Comparison of ENCODE assay signal across 10 mouse cellular contexts in the genomic region with DNA sequence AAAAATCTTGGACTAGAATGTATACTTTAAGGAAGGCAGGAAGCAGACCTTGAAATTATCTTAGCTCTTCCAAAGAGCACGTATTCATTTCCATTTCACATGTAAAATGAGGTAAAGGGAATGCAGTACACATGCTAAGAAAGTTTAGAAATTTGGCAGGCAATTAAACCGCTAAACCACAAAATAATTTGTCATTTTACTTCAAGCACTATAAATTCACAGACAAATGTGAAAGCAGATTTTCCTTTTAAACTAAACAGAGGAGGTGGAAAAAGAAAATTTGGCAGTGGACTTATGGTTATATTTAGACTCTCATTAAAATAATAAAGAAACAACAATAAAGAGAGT.
"Had no signal": no experiment of that assay in that cellular context is flagged by ENCODE, and none has a peak within 500 bp of the region (broad histone marks: within the 10 kb centered on the region; RNA-seq: fewer than 3 reads in every experiment).

No protein-coding gene starts in this region.

- H3K4me1 ChIP-seq: kidney, embryonic 15.5 days; limb, embryonic 13.5 days had no signal

- H3K27me3 ChIP-seq: kidney, embryonic 15.5 days; limb, embryonic 13.5 days; midbrain, embryonic 12.5 days had no signal

- H3K36me3 ChIP-seq: kidney, embryonic 15.5 days; limb, embryonic 13.5 days; midbrain, embryonic 12.5 days had no signal

- H3K4me2 ChIP-seq: kidney, embryonic 15.5 days; limb, embryonic 13.5 days; midbrain, embryonic 12.5 days had no signal

- H3K4me3 ChIP-seq: kidney, embryonic 15.5 days; limb, embryonic 13.5 days; midbrain, embryonic 12.5 days had no signal

- DNase-seq: kidney, postnatal 25 days; lung, adult 18-20 months; lung, postnatal 14 days; right cerebral cortex, adult 18-20 months; right cerebral cortex, postnatal 25 days; thymus, postnatal 4 days had no signal

- H3K9ac ChIP-seq: kidney, embryonic 15.5 days; limb, embryonic 13.5 days; liver, embryonic 14.5 days; midbrain, embryonic 12.5 days had no signal

- H3K9me3 ChIP-seq: kidney, embryonic 15.5 days; limb, embryonic 13.5 days; midbrain, embryonic 12.5 days had no signal

- H3K27ac ChIP-seq: kidney, embryonic 15.5 days; limb, embryonic 13.5 days; liver, embryonic 14.5 days; midbrain, embryonic 12.5 days had no signal
